Mouse (Mus musculus): ENCODE measurements around the gene 1700109H08Rik.
"Not testable (repeated sequence)": the region's sequence is repeated elsewhere in the genome, so short reads cannot be mapped to it uniquely, and the experiment has no call there.

Gene 1700109H08Rik

GRCm38 (mm10) chr5:3598766-3599165 is 27.4 kb downstream of the 1700109H08Rik start:
- peak; percentile 93 for DNase-seq (ENCODE audit: extremely low read depth, low read depth, low spot score)

GRCm38 (mm10) chr5:3600298-3600697 is 28.9 kb downstream of the 1700109H08Rik start:
- peak; percentile 94 for DNase-seq (ENCODE audit: extremely low read depth, low read depth, low spot score)

DNA sequence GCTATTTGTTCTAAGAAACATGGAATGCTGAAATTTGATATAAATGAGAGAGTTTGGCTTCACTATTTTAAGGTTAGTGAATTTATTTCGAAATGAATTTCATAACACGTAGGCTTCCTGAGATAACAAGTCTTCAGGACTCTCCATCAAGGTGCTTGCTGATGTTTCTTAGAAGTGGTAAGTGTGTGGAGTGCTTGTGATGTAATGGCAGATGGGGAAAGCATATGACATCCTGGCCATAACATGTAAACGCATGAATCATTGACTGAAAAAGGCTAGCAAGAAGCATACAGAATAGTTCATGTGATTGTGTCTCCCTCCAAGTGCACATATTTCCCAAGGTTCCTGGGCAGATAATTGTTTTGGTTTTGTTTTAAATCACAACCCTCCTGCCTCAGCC is 29.4 kb downstream of the 1700109H08Rik start:
- DNase-seq (ENCODE audit: extremely low read depth, low read depth, low spot score) = peak; percentile 56

DNA sequence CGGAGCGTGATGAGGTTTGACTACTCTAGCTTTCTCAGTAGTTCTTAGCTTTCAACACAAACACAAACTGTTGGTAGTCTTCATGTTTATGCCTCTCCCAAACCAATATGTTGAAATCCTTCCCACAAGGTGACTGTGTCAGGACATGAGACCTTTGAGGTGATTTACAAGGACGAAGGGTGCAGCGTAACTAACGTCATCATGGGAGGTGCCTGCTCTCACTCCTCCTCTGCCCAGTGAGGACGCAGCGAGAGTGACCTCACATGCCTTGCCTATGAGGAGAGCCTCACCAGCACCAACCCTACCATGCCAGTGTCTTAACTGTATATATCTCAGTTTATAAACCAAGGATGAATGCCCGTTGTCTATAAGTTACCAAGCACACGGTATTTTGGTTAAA is 35.7 kb downstream of the 1700109H08Rik start:
- no peak for DNase-seq (ENCODE audit: extremely low read depth, low read depth, low spot score)

GRCm38 (mm10) chr5:3609241-3609640 is 37.9 kb downstream of the 1700109H08Rik start:
- no peak for DNase-seq (ENCODE audit: extremely low read depth, low read depth, low spot score)

- DNase-seq (ENCODE audit: extremely low read depth, low read depth, low spot score) = not testable (repeated sequence)
Observed at GRCm38 (mm10) chr5:3611835-3612234, 40.5 kb downstream of the 1700109H08Rik start.

DNA sequence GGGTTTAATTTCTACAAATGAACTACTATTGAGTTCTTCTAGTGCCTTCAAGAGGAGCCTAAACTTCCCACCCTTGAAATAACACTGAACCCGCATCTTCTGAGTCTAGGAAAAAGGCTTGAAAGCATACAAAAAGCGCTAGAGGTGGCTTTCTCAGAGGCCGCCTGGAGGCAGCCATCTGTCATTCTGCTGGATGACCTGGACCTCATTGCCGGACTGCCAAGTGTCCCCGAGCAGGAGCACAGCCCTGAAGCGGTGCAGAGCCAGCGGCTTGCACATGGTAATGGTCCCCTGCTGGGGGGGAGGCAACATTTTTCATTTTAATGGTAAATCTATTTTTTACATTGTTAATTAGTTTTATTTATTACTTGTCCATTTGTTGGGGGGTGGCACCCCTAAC is 49.1 kb downstream of the 1700109H08Rik start:
- DNase-seq (ENCODE audit: extremely low read depth, low read depth, low spot score) = no peak

GRCm38 (mm10) chr5:3630055-3630454 is 58.7 kb downstream of the 1700109H08Rik start:
- no peak for DNase-seq (ENCODE audit: extremely low read depth, low read depth, low spot score)

DNA sequence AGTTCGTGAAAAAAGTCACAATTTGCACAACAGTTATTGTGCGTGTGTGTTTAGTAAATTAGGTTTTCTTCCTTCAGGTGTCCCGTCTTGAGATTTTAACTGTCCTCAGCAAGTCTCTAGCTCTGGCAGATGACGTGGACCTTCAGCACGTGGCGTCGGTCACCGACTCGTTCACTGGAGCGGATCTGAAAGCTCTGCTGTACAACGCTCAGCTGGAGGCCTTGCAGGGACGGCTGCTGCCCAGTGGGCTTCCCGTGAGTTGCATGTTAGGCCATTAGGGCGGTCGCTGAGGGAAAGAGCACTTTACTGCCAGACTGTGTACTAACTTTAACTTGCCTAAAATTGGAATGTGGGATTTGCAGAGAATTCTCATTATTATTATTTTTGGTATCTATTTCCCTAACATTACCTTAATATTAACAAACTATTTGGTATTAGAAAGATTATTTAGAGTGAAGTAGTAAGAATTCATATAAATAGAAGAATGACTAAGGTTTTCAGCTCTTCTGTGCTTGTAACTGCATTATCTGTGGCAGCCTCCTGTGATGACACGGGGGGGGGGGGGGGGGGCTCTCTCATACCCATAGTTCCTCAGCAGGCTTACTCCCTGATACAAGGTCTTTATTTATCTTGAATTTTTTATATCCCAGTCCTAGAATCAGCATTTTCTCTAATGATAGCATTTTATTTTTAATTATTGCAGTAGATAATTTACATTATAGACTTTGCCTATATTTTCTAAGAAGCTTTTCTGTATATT is 60.3 kb downstream of the 1700109H08Rik start:
- DNase-seq (ENCODE audit: extremely low read depth, low read depth, low spot score) = no peak

DNA sequence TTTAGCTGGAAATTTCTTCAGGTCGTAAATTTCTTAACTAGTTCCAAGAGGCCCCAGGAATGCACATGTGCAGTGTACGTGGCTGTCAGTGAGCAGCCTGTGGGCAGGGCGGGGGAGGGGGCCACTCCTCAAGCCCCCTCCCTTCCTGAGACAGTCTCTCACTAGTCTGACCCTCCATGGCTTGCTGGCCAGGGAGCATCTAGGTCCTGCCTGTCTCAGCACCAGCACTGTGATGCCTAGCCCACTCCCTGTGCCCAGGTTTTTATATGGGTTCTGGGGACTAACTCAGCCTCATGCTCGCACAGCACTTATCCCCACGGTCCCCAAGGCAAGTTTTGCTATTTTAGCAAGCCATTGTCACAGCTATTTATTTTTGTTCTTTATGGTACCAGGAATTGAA is 60.9 kb downstream of the 1700109H08Rik start:
- DNase-seq (ENCODE audit: extremely low read depth, low read depth, low spot score) = no peak

DNA sequence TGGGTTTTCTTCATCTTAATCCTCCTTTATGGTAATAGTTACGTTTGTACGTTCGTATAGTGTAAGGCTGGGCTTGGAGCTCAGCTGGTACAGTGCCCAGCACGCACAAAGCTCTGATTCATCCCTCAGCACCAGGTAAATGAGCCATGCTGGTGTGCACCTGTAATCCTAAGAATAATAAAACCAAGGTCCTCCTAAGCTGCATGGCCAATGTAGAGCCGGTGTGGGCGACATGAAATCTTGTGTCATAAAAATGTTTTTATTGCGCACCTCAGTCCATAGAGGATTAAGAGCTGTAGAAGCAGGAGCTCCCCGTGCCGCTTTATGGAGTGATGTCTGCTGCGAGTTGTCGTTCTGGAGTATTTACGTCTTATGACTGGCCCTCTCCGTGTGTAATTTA is 61.9 kb downstream of the 1700109H08Rik start:
- DNase-seq (ENCODE audit: extremely low read depth, low read depth, low spot score) = peak; percentile 70

- DNase-seq (ENCODE audit: extremely low read depth, low read depth, low spot score) = no peak
Observed at GRCm38 (mm10) chr5:3633951-3634350, 62.6 kb downstream of the 1700109H08Rik start.
